Mouse (Mus musculus) CH12.LX (cell line): Measurements from ENCODE around the gene Anxa3. TPM values are rescaled to one million over a fixed set of nuclear protein-coding genes. Genes with fewer than 3 reads are reported as not detected.
A peak's percentile ranks its signal among the peaks of the same experiment; 100 is the strongest.

Experiments used
- DNase-seq: peaks from one replicate; pipeline ENCODE4 v3.0.0-alpha.2; 2013; ENCODE audit errors: extremely low read depth
- H3K27ac ChIP-seq: 2 replicates; pipeline ENCODE4 v1.5.1; 2012; ENCODE audit warnings: low read depth, mild to moderate bottlenecking, control low read depth, moderate library complexity; ENCODE audit not compliant: insufficient read depth
- H3K27me3 ChIP-seq: replicated peaks from 2 replicates; pipeline ENCODE3; 2012; ENCODE audit warnings: inconsistent platforms
- H3K36me3 ChIP-seq, 2 experiments: replicated peaks in 1 of 2; 2 replicates each; pipeline versions ENCODE3 to v1.6.1; 2012; ENCODE audit warnings: inconsistent platforms in 1 of 2, low read length in 1 of 2, mild to moderate bottlenecking in 1 of 2, mixed read lengths in 1 of 2, moderate library complexity in 1 of 2; ENCODE audit not compliant: control insufficient read depth in 1 of 2, insufficient read depth in 1 of 2
- H3K4me1 ChIP-seq, 2 experiments: 2 replicates each; pipeline ENCODE4 v1.6.1; 2012; ENCODE audit warnings: inconsistent platforms in 1 of 2, moderate library complexity in 1 of 2; ENCODE audit not compliant: insufficient read depth in 2 of 2, control insufficient read depth in 1 of 2
- H3K4me2 ChIP-seq: 2 replicates; pipeline ENCODE4 v1.6.1; 2012; ENCODE audit warnings: low read depth, mild to moderate bottlenecking, control low read depth; ENCODE audit not compliant: poor library complexity, insufficient read depth, severe bottlenecking
- H3K4me3 ChIP-seq, 3 experiments: fragments of 150-350 bp in 1 of 3; sonication (generic) in 1 of 3; replicated peaks in 1 of 3; 2 replicates each; pipeline versions ENCODE3 to v1.5.1; 2011 to 2012; ENCODE audit warnings: low read depth in 2 of 3, low read length in 2 of 3, mild to moderate bottlenecking in 2 of 3, moderate library complexity in 2 of 3, control low read depth in 1 of 3, improper control_type of control experiment in 1 of 3, inconsistent platforms in 1 of 3, mixed read lengths in 1 of 3; ENCODE audit not compliant: poor library complexity in 1 of 3
- H3K79me2 ChIP-seq: replicated peaks from 2 replicates; pipeline ENCODE4 v1.6.1; 2012; ENCODE audit warnings: mild to moderate bottlenecking, moderate library complexity; ENCODE audit not compliant: control insufficient read depth, poor library complexity, insufficient read depth, severe bottlenecking; ENCODE audit errors: extremely low read depth
- H3K9ac ChIP-seq: 2 replicates; pipeline ENCODE4 v1.6.1; 2012; ENCODE audit warnings: low read depth, mild to moderate bottlenecking, control low read depth, moderate library complexity; ENCODE audit not compliant: insufficient read depth
- H3K9me3 ChIP-seq: replicated peaks from 2 replicates; pipeline ENCODE3; 2012; ENCODE audit warnings: low read length, inconsistent platforms, mixed read lengths
- BHLHE40 ChIP-seq: IDR thresholded peaks from 2 replicates; pipeline ENCODE4 v1.6.1; 2011; ENCODE audit warnings: mild to moderate bottlenecking, low read depth, low read length, improper control_type of control experiment
- CHD1 ChIP-seq: IDR thresholded peaks from 2 replicates; pipeline ENCODE4 v1.6.1; 2012; ENCODE audit warnings: low read depth, low read length, improper control_type of control experiment, inconsistent platforms
- CTCF ChIP-seq, 2 experiments: IDR thresholded peaks in 1 of 2; conservative IDR thresholded peaks in 1 of 2; 2 replicates each; pipeline ENCODE4 v1.5.1; 2011 to 2012; ENCODE audit warnings: low read depth in 2 of 2, low read length in 2 of 2, improper control_type of control experiment in 1 of 2, inconsistent platforms in 1 of 2, mild to moderate bottlenecking in 1 of 2, moderate library complexity in 1 of 2
- E2F4 ChIP-seq: IDR thresholded peaks from 2 replicates; pipeline ENCODE4 v1.6.1; 2011; ENCODE audit warnings: low read depth, low read length, improper control_type of control experiment; ENCODE audit not compliant: insufficient replicate concordance
- ELF1 ChIP-seq: IDR thresholded peaks from 2 replicates; pipeline ENCODE4 v1.6.1; 2014; ENCODE audit warnings: low read depth, mild to moderate bottlenecking, inconsistent platforms, low read length, improper control_type of control experiment
- EP300 ChIP-seq: IDR thresholded peaks from 2 replicates; pipeline ENCODE4 v1.6.1; 2011; ENCODE audit warnings: low read length, improper control_type of control experiment
- ETS1 ChIP-seq: conservative IDR thresholded peaks from 2 replicates; pipeline ENCODE4 v1.6.1; 2012; ENCODE audit warnings: low read depth, mild to moderate bottlenecking, inconsistent platforms, low read length, improper control_type of control experiment, moderate library complexity
- GABPA ChIP-seq: IDR thresholded peaks from 2 replicates; pipeline ENCODE4 v1.6.1; 2012; ENCODE audit warnings: low read depth, low read length, improper control_type of control experiment, inconsistent platforms; ENCODE audit not compliant: insufficient replicate concordance
- HCFC1 ChIP-seq: IDR thresholded peaks from 2 replicates; pipeline ENCODE4 v1.6.1; 2012; ENCODE audit warnings: low read depth, mild to moderate bottlenecking, inconsistent platforms, low read length, improper control_type of control experiment
- IRF4 ChIP-seq: IDR thresholded peaks from 2 replicates; pipeline ENCODE4 v1.6.1; 2014; ENCODE audit warnings: low read depth, mild to moderate bottlenecking, inconsistent platforms, low read length, improper control_type of control experiment
- JUND ChIP-seq: conservative IDR thresholded peaks from 2 replicates; pipeline ENCODE4 v1.6.1; 2011; ENCODE audit warnings: low read depth, low read length, improper control_type of control experiment
- MAFK ChIP-seq: IDR thresholded peaks from 2 replicates; pipeline ENCODE4 v1.6.1; 2011; ENCODE audit warnings: low read length, improper control_type of control experiment; ENCODE audit not compliant: insufficient replicate concordance
- MAX ChIP-seq: IDR thresholded peaks from 2 replicates; pipeline ENCODE4 v1.6.1; 2011; ENCODE audit warnings: low read length, improper control_type of control experiment
- MAZ ChIP-seq: IDR thresholded peaks from 2 replicates; pipeline ENCODE4 v1.6.1; 2012; ENCODE audit warnings: low read depth, mild to moderate bottlenecking, inconsistent platforms, low read length, improper control_type of control experiment, moderate library complexity
- MXI1 ChIP-seq: IDR thresholded peaks from 2 replicates; pipeline ENCODE4 v1.6.1; 2011; ENCODE audit warnings: mild to moderate bottlenecking, low read depth, low read length, improper control_type of control experiment
- MYC ChIP-seq: IDR thresholded peaks from 2 replicates; pipeline ENCODE4 v1.6.1; 2011; ENCODE audit warnings: low read depth, mild to moderate bottlenecking, improper control_type of control experiment, low read length
- NELFE ChIP-seq: IDR thresholded peaks from 2 replicates; pipeline ENCODE4 v1.6.1; 2011; ENCODE audit warnings: low read depth, low read length, improper control_type of control experiment
- NRF1 ChIP-seq: IDR thresholded peaks from 2 replicates; pipeline ENCODE4 v1.6.1; 2014; ENCODE audit warnings: low read depth, mild to moderate bottlenecking, inconsistent platforms, low read length, improper control_type of control experiment, moderate library complexity
- POLR2A ChIP-seq: IDR thresholded peaks from 2 replicates; pipeline ENCODE4 v1.6.1; 2011; ENCODE audit warnings: low read depth, mild to moderate bottlenecking, improper control_type of control experiment, low read length
- POLR2AphosphoS2 ChIP-seq: IDR thresholded peaks from 2 replicates; pipeline ENCODE4 v1.6.1; 2011; ENCODE audit warnings: low read depth, low read length, improper control_type of control experiment
- RAD21 ChIP-seq: IDR thresholded peaks from 2 replicates; pipeline ENCODE4 v1.6.1; 2011; ENCODE audit warnings: low read depth, mild to moderate bottlenecking, low read length, improper control_type of control experiment, moderate library complexity
- RCOR1 ChIP-seq: conservative IDR thresholded peaks from 2 replicates; pipeline ENCODE4 v1.6.1; 2012; ENCODE audit warnings: low read depth, mild to moderate bottlenecking, inconsistent platforms, low read length, improper control_type of control experiment
- SIN3A ChIP-seq: IDR thresholded peaks from 2 replicates; pipeline ENCODE4 v1.6.1; 2012; ENCODE audit warnings: low read length, improper control_type of control experiment, inconsistent platforms
- SMC3 ChIP-seq: IDR thresholded peaks from 2 replicates; pipeline ENCODE4 v1.6.1; 2011; ENCODE audit warnings: low read depth, low read length, improper control_type of control experiment
- TCF12 ChIP-seq: IDR thresholded peaks from 2 replicates; pipeline ENCODE4 v1.6.1; 2014; ENCODE audit warnings: low read depth, mild to moderate bottlenecking, inconsistent platforms, low read length, improper control_type of control experiment
- UBTF ChIP-seq: IDR thresholded peaks from 2 replicates; pipeline ENCODE4 v1.6.1; 2012; ENCODE audit warnings: low read depth, mild to moderate bottlenecking, inconsistent platforms, low read length, improper control_type of control experiment, moderate library complexity
- USF1 ChIP-seq: IDR thresholded peaks from 2 replicates; pipeline ENCODE4 v1.6.1; 2014; ENCODE audit warnings: low read depth, mild to moderate bottlenecking, inconsistent platforms, low read length, improper control_type of control experiment
- USF2 ChIP-seq: conservative IDR thresholded peaks from 2 replicates; pipeline ENCODE4 v1.6.1; 2011; ENCODE audit warnings: low read depth, low read length, improper control_type of control experiment
- ZC3H11A ChIP-seq: IDR thresholded peaks from 2 replicates; pipeline ENCODE4 v1.6.1; 2012; ENCODE audit warnings: low read depth, mild to moderate bottlenecking, inconsistent platforms, low read length, improper control_type of control experiment
- ZKSCAN1 ChIP-seq: IDR thresholded peaks from 2 replicates; pipeline ENCODE4 v1.6.1; 2012; ENCODE audit warnings: low read depth, inconsistent platforms, low read length, improper control_type of control experiment, borderline replicate concordance
- dilution Hi-C: fragments of 300-500 bp; cut with MboI; formaldehyde crosslinking; loops from 2 replicates; pipeline ENCODE4 v1.14.3; 2020; ENCODE audit warnings: low sequenced_read_pairs; ENCODE audit not compliant: extremely low pct_unique_long_range_greater_than_20kb, extremely low pct_ligation_motif_present
- in situ Hi-C: fragments of 300-500 bp; cut with MboI; formaldehyde crosslinking; loops from 3 replicates; pipeline ENCODE4 v1.14.3; 2019; ENCODE audit warnings: low sequenced_read_pairs, low pct_ligation_motif_present, low pct_unique_long_range_greater_than_20kb, mixed read lengths
- polyA plus RNA-seq: library from polyadenylated mRNA; unstranded; fragments of >175 nt; gene quantifications from 2 replicates; pipeline ENCODE4 v1.2.1, GENCODE M21; 2012; ENCODE audit warnings: low read depth; ENCODE audit not compliant: insufficient read length
- total RNA-seq, 2 experiments: library from RNA; depleted of rRNA; stranded (reverse); fragments of 300-350 nt in 1 of 2; fragments of >200 nt in 1 of 2; gene quantifications; 2 replicates each; pipeline ENCODE4 v1.2.3; 2012 to 2014

The Anxa3 gene
- total and polyA plus RNA-seq, 3 experiments, result 1.4 TPM; not detected in 2

DNA sequence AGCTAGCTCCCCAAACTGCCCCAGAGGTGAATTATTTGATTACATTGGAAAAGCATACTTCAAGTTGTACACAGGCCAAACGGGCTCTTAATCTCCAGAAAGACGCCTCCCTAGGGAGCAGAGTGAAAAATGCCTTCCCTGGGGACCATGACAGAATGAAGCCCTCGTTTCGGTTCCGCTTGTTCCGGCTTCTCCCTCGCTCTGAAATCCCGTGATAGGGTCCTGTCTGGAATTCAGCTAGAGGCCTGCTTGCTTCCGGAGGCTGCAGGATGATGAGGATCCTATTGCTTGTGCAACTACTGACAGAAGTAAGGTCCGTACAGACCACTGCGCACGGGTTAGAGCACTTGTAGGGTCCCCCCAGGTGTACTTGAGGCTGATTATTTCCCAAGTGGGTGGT is 77.9 kb downstream of the Anxa3 start:
- no peaks in the 10 kb centered on the region for H3K9me3 ChIP-seq
- no peak overlapping the region for H3K4me3 ChIP-seq
- dilution Hi-C loops (no loop called here), in situ Hi-C loops (no loop called here)
- H3K9ac ChIP-seq, result no peak overlapping the region
- TF ChIP-seq HCFC1 (no peak), POLR2A (no peak), MXI1 (no peak), MYC (no peak), IRF4 (no peak), MAFK (no peak), JUND (no peak), SMC3 (no peak), SIN3A (no peak), RCOR1 (no peak), UBTF (no peak), E2F4 (no peak), ZC3H11A (no peak), EP300 (no peak), BHLHE40 (no peak), ELF1 (no peak), ZKSCAN1 (no peak), MAX (no peak), TCF12 (no peak)
- no peaks in the 10 kb centered on the region for H3K36me3 ChIP-seq
- H3K79me2 ChIP-seq, result no peaks in the 10 kb centered on the region
- peaks cover 7 to 19% of the 10 kb centered on the region in 2 experiments for H3K4me1 ChIP-seq
- no peaks in the 10 kb centered on the region for H3K27me3 ChIP-seq
- no peak for DNase-seq
- H3K27ac ChIP-seq, result no peak overlapping the region
- H3K4me2 ChIP-seq, result no peak overlapping the region

DNA sequence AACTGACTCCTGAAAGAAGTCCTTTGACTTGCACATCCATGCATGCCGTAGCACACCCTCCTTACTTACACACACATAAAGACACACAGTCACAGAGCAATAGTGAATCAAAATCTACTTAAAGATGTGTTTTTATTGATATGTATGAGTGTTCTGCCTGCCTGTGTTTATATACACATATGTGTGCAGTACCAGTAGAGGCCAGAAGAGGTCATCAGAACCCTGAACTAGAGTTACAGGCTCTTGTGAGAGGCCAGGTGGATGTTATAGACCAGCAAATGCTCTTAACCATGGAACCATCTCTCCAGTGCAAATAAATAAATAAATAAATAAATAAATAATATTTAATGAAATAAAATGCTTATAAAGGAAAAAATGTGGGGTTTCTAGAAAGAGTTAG is 85.0 kb downstream of the Anxa3 start:
- no peaks in the 10 kb centered on the region for H3K36me3 ChIP-seq
- peaks cover 4% of the 10 kb centered on the region for H3K9me3 ChIP-seq
- H3K4me3 ChIP-seq, result no peak overlapping the region
- H3K27me3 ChIP-seq, result no peaks in the 10 kb centered on the region
- peaks cover 3 to 15% of the 10 kb centered on the region in 2 experiments for H3K4me1 ChIP-seq
- H3K4me2 ChIP-seq, result no peak overlapping the region
- dilution Hi-C loops, result no loop called here
- peak; percentile 67 for DNase-seq
- no peak overlapping the region for H3K27ac ChIP-seq
- TF ChIP-seq SMC3, result peak; percentile 83
- no peak for TF ChIP-seq UBTF
- no peak for TF ChIP-seq BHLHE40
- TF ChIP-seq EP300, result no peak
- no peak for TF ChIP-seq MXI1
- TF ChIP-seq ZKSCAN1, result no peak
- no peak for TF ChIP-seq MAX
- TF ChIP-seq GABPA, result no peak
- TF ChIP-seq RAD21, result peak; percentile 86
- TF ChIP-seq TCF12, result no peak
- TF ChIP-seq MAFK, result no peak
- no peak for TF ChIP-seq POLR2AphosphoS2
- no peak for TF ChIP-seq MYC
- TF ChIP-seq ZC3H11A, result peak; percentile 67
- no peak for TF ChIP-seq USF1
- TF ChIP-seq MAZ, result no peak
- TF ChIP-seq ELF1, result no peak
- TF ChIP-seq ETS1, result no peak
- TF ChIP-seq NRF1, result no peak
- TF ChIP-seq CTCF (conservative IDR thresholded peaks at IDR 0.05 in 1 of 2, IDR thresholded peaks at IDR 0.05 in 1 of 2; ENCODE audit: low read depth in 2 of 2, low read length in 2 of 2), result peak; percentile 29 to 76; a peak in 3 of 4 replicates
- no peak for TF ChIP-seq CHD1
- no peak for TF ChIP-seq SIN3A
- TF ChIP-seq NELFE, result no peak
- TF ChIP-seq USF2, result no peak
- TF ChIP-seq, all 38 proteins: peak for 4
- no peak overlapping the region for H3K9ac ChIP-seq
- no peaks in the 10 kb centered on the region for H3K79me2 ChIP-seq
- in situ Hi-C loops, result no loop called here
